Mouse (Mus musculus) MEL (cell line): ENCODE results near the gene Rfc5. TPM values are rescaled to one million over a fixed set of nuclear protein-coding genes. Genes with fewer than 3 reads are reported as not detected.
A peak's percentile ranks its signal among the peaks of the same experiment; 100 is the strongest.
"Not testable (repeated sequence)": the region's sequence is repeated elsewhere in the genome, so short reads cannot be mapped to it uniquely, and the experiment has no call there.

ENCODE experiments used
- DNase-seq: peaks from one replicate; pipeline ENCODE4 v3.0.0; 2011; ENCODE audit warnings: low read depth, low spot score
- H3K27ac ChIP-seq: 2 replicates; pipeline ENCODE4 v1.5.1; 2012; ENCODE audit warnings: low read depth, mild to moderate bottlenecking, control low read depth, low read length, moderate library complexity; ENCODE audit not compliant: control insufficient read depth
- H3K27me3 ChIP-seq, 2 experiments: fragments of 150-350 bp in 1 of 2; sonication (generic) in 1 of 2; 2 replicates each; pipeline ENCODE4 v1.6.1; 2012; ENCODE audit warnings: low read length in 2 of 2, mild to moderate bottlenecking in 2 of 2, improper control_type of control experiment in 1 of 2, moderate library complexity in 1 of 2; ENCODE audit not compliant: insufficient read depth in 2 of 2, control insufficient read depth in 1 of 2
- H3K36me3 ChIP-seq, 2 experiments: 2 replicates each; pipeline ENCODE4 v1.6.1; 2012 to 2014; ENCODE audit warnings: low read length in 2 of 2, improper control_type of control experiment in 1 of 2, inconsistent platforms in 1 of 2, mild to moderate bottlenecking in 1 of 2; ENCODE audit not compliant: insufficient read depth in 2 of 2, control insufficient read depth in 1 of 2
- H3K4me1 ChIP-seq, 2 experiments: fragments of 150-350 bp in 1 of 2; sonication (generic) in 1 of 2; 2 replicates each; pipeline ENCODE4 v1.6.1; 2012; ENCODE audit warnings: low read length in 2 of 2, improper control_type of control experiment in 1 of 2, mild to moderate bottlenecking in 1 of 2; ENCODE audit not compliant: insufficient read depth in 2 of 2, control insufficient read depth in 1 of 2
- H3K4me3 ChIP-seq, 2 experiments: fragments of 150-350 bp in 1 of 2; sonication (generic) in 1 of 2; 2 replicates each; pipeline ENCODE4 v1.5.1; 2012; ENCODE audit warnings: low read depth in 2 of 2, low read length in 2 of 2, mild to moderate bottlenecking in 2 of 2, moderate library complexity in 2 of 2, control low read depth in 1 of 2, improper control_type of control experiment in 1 of 2; ENCODE audit not compliant: control insufficient read depth in 1 of 2, insufficient read depth in 1 of 2
- H3K79me2 ChIP-seq: 2 replicates; pipeline ENCODE4 v1.6.1; 2012; ENCODE audit warnings: mild to moderate bottlenecking, low read length, moderate library complexity; ENCODE audit not compliant: control insufficient read depth, poor library complexity, insufficient read depth
- H3K9ac ChIP-seq: 2 replicates; pipeline ENCODE4 v1.6.1; 2012; ENCODE audit warnings: low read depth, mild to moderate bottlenecking, control low read depth, low read length, moderate library complexity; ENCODE audit not compliant: control insufficient read depth, poor library complexity, severe bottlenecking
- H3K9me3 ChIP-seq: fragments of 150-350 bp; sonication (generic); replicated peaks from 2 replicates; pipeline ENCODE4 v1.6.1; 2012; ENCODE audit warnings: mild to moderate bottlenecking, low read length, improper control_type of control experiment, moderate library complexity; ENCODE audit not compliant: insufficient read depth
- CHD1 ChIP-seq: IDR thresholded peaks from 2 replicates; pipeline ENCODE4 v1.6.1; 2012; ENCODE audit warnings: low read depth, mild to moderate bottlenecking, inconsistent platforms, low read length, improper control_type of control experiment
- CHD2 ChIP-seq: IDR thresholded peaks from 2 replicates; pipeline ENCODE4 v1.6.1; 2011; ENCODE audit warnings: low read length, improper control_type of control experiment
- ELF1 ChIP-seq: IDR thresholded peaks from 2 replicates; pipeline ENCODE4 v1.6.1; 2014; ENCODE audit warnings: low read depth, mild to moderate bottlenecking, inconsistent platforms, low read length, improper control_type of control experiment, moderate library complexity
- KAT2A ChIP-seq: conservative IDR thresholded peaks from 2 replicates; pipeline ENCODE4 v1.6.1; 2012; ENCODE audit warnings: low read depth, low read length, improper control_type of control experiment, inconsistent platforms
- MAFK ChIP-seq: IDR thresholded peaks from 2 replicates; pipeline ENCODE4 v1.6.1; 2011; ENCODE audit warnings: low read depth, mild to moderate bottlenecking, low read length, improper control_type of control experiment, borderline replicate concordance
- MYB ChIP-seq: IDR thresholded peaks from 2 replicates; pipeline ENCODE4 v1.6.1; 2011; ENCODE audit warnings: mild to moderate bottlenecking, low read depth, low read length, improper control_type of control experiment
- MYC ChIP-seq: IDR thresholded peaks from 2 replicates; pipeline ENCODE4 v1.6.1; 2011; ENCODE audit warnings: low read depth, mild to moderate bottlenecking, low read length, improper control_type of control experiment, moderate library complexity
- NELFE ChIP-seq: IDR thresholded peaks from 2 replicates; pipeline ENCODE4 v1.6.1; 2011; ENCODE audit warnings: low read depth, low read length, improper control_type of control experiment
- POLR2AphosphoS5 ChIP-seq: IDR thresholded peaks from 2 replicates; pipeline ENCODE4 v1.6.1; 2012; ENCODE audit warnings: low read depth, borderline replicate concordance, mild to moderate bottlenecking, inconsistent platforms, low read length, moderate library complexity, mixed read lengths
- SMC3 ChIP-seq: IDR thresholded peaks from 2 replicates; pipeline ENCODE4 v1.6.1; 2011; ENCODE audit warnings: low read depth, low read length, improper control_type of control experiment
- TBP ChIP-seq: IDR thresholded peaks from 2 replicates; pipeline ENCODE4 v1.8.0; 2011; ENCODE audit warnings: low read depth, low read length, improper control_type of control experiment
- USF1 ChIP-seq: IDR thresholded peaks from 2 replicates; pipeline ENCODE4 v1.6.1; 2014; ENCODE audit warnings: low read depth, mild to moderate bottlenecking, inconsistent platforms, low read length, improper control_type of control experiment, moderate library complexity
- USF2 ChIP-seq, 2 experiments: IDR thresholded peaks; 2 replicates each; pipeline ENCODE4 v1.6.1; 2011 to 2012; ENCODE audit warnings: improper control_type of control experiment in 2 of 2, low read length in 2 of 2, borderline replicate concordance in 1 of 2, inconsistent platforms in 1 of 2, low read depth in 1 of 2, mild to moderate bottlenecking in 1 of 2; ENCODE audit not compliant: insufficient read depth in 1 of 2
- ZMIZ1 ChIP-seq: IDR thresholded peaks from 2 replicates; pipeline ENCODE4 v1.6.1; 2012; ENCODE audit warnings: low read depth, mild to moderate bottlenecking, inconsistent platforms, low read length, improper control_type of control experiment, moderate library complexity
- ZNF384 ChIP-seq: IDR thresholded peaks from 2 replicates; pipeline ENCODE4 v1.6.1; 2012; ENCODE audit warnings: low read depth, mild to moderate bottlenecking, inconsistent platforms, low read length, improper control_type of control experiment
- polyA plus RNA-seq, 2 experiments: library from polyadenylated mRNA; stranded (reverse) in 1 of 2; unstranded in 1 of 2; fragments of >175 nt in 1 of 2; fragments of >200 nt in 1 of 2; gene quantifications; 2 replicates each; pipeline versions ENCODE4 v1.2.1 to v1.2.4; 2012; ENCODE audit warnings: low replicate concordance in 2 of 2, low read depth in 1 of 2; ENCODE audit not compliant: insufficient read length in 2 of 2, insufficient read depth in 1 of 2, missing spikeins in 1 of 2
- total RNA-seq: library from RNA; depleted of rRNA; stranded (reverse); fragments of 300-350 nt; gene quantifications from 2 replicates; pipeline ENCODE4 v1.2.3, GENCODE M21; 2012

Gene Rfc5
- total and polyA plus RNA-seq, 3 experiments = 98.9 to 158 TPM; not detected in 1

DNA sequence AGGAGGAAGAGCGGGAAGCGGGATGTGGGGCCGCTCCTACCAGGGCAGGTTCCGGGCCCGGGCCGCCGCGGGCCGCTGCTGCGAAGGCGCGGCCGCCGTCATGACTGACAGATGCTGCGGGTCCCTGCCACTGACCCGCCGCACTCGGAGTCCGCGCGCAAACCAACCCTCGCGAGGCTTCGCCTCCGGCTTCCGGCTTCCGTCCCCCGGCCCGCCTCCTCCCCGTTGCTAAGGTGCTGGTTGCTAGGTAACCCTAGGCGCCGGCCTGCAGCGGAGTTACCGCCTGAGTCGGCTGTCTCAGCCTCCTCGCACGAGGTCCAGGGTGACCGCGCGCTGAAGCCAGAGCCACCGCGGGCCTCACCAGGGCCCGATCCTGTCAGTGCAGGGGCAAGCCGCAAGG lies at the start of gene Rfc5 (continued):
- TF ChIP-seq NELFE = peak; percentile 97
- TF ChIP-seq MYB = no peak
- TF ChIP-seq TBP = peak; percentile 58

DNA sequence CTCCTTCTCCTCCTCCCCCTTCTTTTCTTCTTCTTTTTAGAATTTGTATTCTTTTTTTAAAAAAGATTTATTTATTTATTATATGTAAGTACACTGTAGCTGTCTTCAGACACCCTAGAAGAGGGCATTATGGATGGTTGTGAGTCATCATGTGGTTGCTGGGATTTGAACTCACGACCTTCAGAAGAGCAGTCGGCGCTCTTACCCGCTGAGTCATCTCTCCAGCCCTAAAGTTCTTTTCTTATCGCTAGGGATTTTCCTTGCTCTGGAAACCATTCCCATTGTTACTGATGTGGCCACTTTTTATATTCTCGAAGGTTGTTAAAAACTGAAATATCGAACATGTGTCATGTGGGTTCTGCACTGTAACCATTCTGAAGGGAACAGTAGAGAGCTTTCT lies 44.7 kb upstream of the Rfc5 start:
- not testable (repeated sequence) for H3K4me1 ChIP-seq, DNase-seq, H3K4me3 ChIP-seq, H3K79me2 ChIP-seq, H3K9ac ChIP-seq, H3K27me3 ChIP-seq, H3K27ac ChIP-seq, H3K9me3 ChIP-seq, H3K36me3 ChIP-seq

DNA sequence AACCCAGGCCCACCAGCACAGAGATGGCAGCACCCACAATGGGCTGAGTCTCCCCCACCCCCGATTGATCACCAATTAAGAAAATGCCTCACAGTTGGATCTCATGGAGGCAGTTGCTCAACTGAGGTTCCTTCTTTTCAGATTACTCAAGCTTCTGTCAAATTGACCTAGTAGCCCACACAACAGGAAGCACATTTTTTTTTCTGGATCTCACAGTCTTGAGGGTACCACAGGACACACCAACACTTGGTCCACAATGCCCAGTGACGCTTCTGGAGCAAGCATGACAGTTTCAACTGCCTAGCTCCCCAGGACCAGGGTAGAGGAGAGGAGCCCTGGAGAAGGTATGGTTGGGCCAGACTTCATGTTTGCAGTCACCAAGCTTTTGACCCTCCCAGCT lies 28.6 kb upstream of the Rfc5 start:
- no peak overlapping the region for H3K9ac ChIP-seq
- H3K9me3 ChIP-seq = no peaks in the 10 kb centered on the region
- H3K27me3 ChIP-seq = no peaks in the 10 kb centered on the region
- DNase-seq = no peak
- H3K4me1 ChIP-seq = no peaks in the 10 kb centered on the region
- no peak overlapping the region for H3K27ac ChIP-seq
- TF ChIP-seq ZNF384 = no peak
- TF ChIP-seq USF2 (IDR thresholded peaks at IDR 0.05; ENCODE audit: borderline replicate concordance in 1 of 2, insufficient read depth in 1 of 2, low read depth in 1 of 2, low read length in 2 of 2) = no peak
- TF ChIP-seq MYC = no peak
- TF ChIP-seq MAFK = no peak
- no peak for TF ChIP-seq USF1
- TF ChIP-seq POLR2AphosphoS5 = no peak
- no peak for TF ChIP-seq ELF1
- no peak for TF ChIP-seq KAT2A
- TF ChIP-seq CHD2 = no peak
- no peak for TF ChIP-seq CHD1
- no peak for TF ChIP-seq ZMIZ1
- TF ChIP-seq SMC3 = no peak
- no peaks in the 10 kb centered on the region for H3K36me3 ChIP-seq
- H3K4me3 ChIP-seq = no peak overlapping the region
- no peaks in the 10 kb centered on the region for H3K79me2 ChIP-seq
